Mouse (Mus musculus): ENCODE measurements around the gene Pm20d1.

GRCm38 (mm10) chr1:131865596-131865995 is 68.4 kb downstream of the Pm20d1 start:
- TF ChIP-seq CTCF (IDR thresholded peaks at IDR 0.05; ENCODE audit: low read depth) (no peak), EP300 (IDR thresholded peaks at IDR 0.05; ENCODE audit: low read depth) (no peak)

Data from liver, postnatal 0 days (tissue).